Mouse (Mus musculus) thymus, postnatal 4 days (tissue): ENCODE results near the gene Gnptg.
A peak's percentile ranks its signal among the peaks of the same experiment; 100 is the strongest.
"Not testable (repeated sequence)": the region's sequence is repeated elsewhere in the genome, so short reads cannot be mapped to it uniquely, and the experiment has no call there.

Experiments
- DNase-seq: peaks from one replicate; pipeline ENCODE4 v3.0.0; 2021

Gnptg gene

GRCm38 (mm10) chr17:25243131-25243780, 3.3 kb upstream of the Gnptg start:
- no peak for DNase-seq

GRCm38 (mm10) chr17:25235635-25236034, 4.3 kb downstream of the Gnptg start:
- DNase-seq: no peak

- DNase-seq: not testable (repeated sequence)
Observed at GRCm38 (mm10) chr17:25231621-25232020, 8.3 kb downstream of the Gnptg start.

GRCm38 (mm10) chr17:25230700-25231099, 9.2 kb downstream of the Gnptg start:
- DNase-seq: no peak

GRCm38 (mm10) chr17:25230014-25230655, 9.8 kb downstream of the Gnptg start:
- DNase-seq: peak; percentile 9

GRCm38 (mm10) chr17:25227991-25228390, 11.9 kb downstream of the Gnptg start:
- no peak for DNase-seq

- no peak for DNase-seq
Observed at GRCm38 (mm10) chr17:25225659-25226058, 14.3 kb downstream of the Gnptg start.

- peak; percentile 56 for DNase-seq
Observed at GRCm38 (mm10) chr17:25224586-25225222, 15.2 kb downstream of the Gnptg start.

GRCm38 (mm10) chr17:25222951-25223601, 16.8 kb downstream of the Gnptg start:
- DNase-seq: no peak

GRCm38 (mm10) chr17:25222504-25222940, 17.4 kb downstream of the Gnptg start:
- DNase-seq: peak; percentile 64

- peak; percentile 90 for DNase-seq
Observed at GRCm38 (mm10) chr17:25221821-25222503, 18.0 kb downstream of the Gnptg start.

GRCm38 (mm10) chr17:25220746-25221145, 19.2 kb downstream of the Gnptg start:
- DNase-seq: no peak

- DNase-seq: peak; percentile 40
Observed at GRCm38 (mm10) chr17:25219492-25220295, 20.2 kb downstream of the Gnptg start.

GRCm38 (mm10) chr17:25218967-25219366, 21.0 kb downstream of the Gnptg start:
- no peak for DNase-seq

- no peak for DNase-seq
Observed at GRCm38 (mm10) chr17:25215431-25215830, 24.5 kb downstream of the Gnptg start.

GRCm38 (mm10) chr17:25211705-25212104, 28.2 kb downstream of the Gnptg start:
- no peak for DNase-seq

GRCm38 (mm10) chr17:25210680-25211466, 29.1 kb downstream of the Gnptg start:
- no peak for DNase-seq

- DNase-seq: no peak
Observed at GRCm38 (mm10) chr17:25210006-25210405, 29.9 kb downstream of the Gnptg start.

- no peak for DNase-seq
Observed at GRCm38 (mm10) chr17:25202401-25202800, 37.5 kb downstream of the Gnptg start.

GRCm38 (mm10) chr17:25189091-25189490, 50.8 kb downstream of the Gnptg start:
- DNase-seq: peak; percentile 34
